Mouse (Mus musculus): ENCODE data around the gene Eri3. TPM values are rescaled to one million over a fixed set of nuclear protein-coding genes. Genes with fewer than 3 reads are reported as not detected.

Gene Eri3
- polyA plus RNA-seq, 1 experiment from 2014 or later, result 146 TPM

DNA sequence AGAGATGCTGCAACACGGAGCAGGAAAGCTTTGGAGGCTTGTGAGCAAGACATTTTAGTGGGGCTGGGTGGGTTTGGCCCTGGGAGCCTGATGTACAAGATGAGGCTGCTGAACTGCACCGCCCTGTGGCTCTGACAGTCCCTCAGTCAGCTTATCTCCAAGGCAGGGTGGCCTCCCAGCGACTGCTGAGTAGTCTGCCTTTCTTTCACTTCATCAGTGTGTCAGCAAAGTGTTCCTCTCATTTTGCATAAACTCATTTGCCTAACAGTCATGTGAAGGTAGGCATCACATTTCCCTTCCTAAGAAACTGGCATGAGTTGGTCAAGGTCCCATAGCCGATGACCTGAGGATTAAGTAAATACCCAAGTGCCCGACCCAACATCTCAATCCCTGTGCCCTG lies 102.6 kb downstream of the Eri3 start:
- Histone ChIP-seq H3K4me1 (replicated peaks; ENCODE audit: control insufficient read depth, insufficient read depth, low read length) (peaks cover 49% of the 10 kb centered on the region), H3K27ac (ENCODE audit: low read depth, low read length) (no peak overlapping the region), H3K4me2 (ENCODE audit: low read depth, low read length, severe bottlenecking) (no peak overlapping the region), H3K9me3 (ENCODE audit: control insufficient read depth, low read length) (no peaks in the 10 kb centered on the region), H3K36me3 (ENCODE audit: control insufficient read depth, insufficient read depth, low read length) (no peaks in the 10 kb centered on the region), H3K9ac (ENCODE audit: low read length) (no peak overlapping the region), H3K27me3 (ENCODE audit: control insufficient read depth, insufficient read depth, low read length) (no peaks in the 10 kb centered on the region), H3K4me3 (ENCODE audit: low read depth, low read length) (no peak overlapping the region)
- WGBS, result 52% methylated on average over 5 of the region's 5 CpGs
- ATAC-seq (replicated peaks; ENCODE audit: low FRiP score) (no peak), DNase-seq (ENCODE audit: low spot score) (no peak)

DNA sequence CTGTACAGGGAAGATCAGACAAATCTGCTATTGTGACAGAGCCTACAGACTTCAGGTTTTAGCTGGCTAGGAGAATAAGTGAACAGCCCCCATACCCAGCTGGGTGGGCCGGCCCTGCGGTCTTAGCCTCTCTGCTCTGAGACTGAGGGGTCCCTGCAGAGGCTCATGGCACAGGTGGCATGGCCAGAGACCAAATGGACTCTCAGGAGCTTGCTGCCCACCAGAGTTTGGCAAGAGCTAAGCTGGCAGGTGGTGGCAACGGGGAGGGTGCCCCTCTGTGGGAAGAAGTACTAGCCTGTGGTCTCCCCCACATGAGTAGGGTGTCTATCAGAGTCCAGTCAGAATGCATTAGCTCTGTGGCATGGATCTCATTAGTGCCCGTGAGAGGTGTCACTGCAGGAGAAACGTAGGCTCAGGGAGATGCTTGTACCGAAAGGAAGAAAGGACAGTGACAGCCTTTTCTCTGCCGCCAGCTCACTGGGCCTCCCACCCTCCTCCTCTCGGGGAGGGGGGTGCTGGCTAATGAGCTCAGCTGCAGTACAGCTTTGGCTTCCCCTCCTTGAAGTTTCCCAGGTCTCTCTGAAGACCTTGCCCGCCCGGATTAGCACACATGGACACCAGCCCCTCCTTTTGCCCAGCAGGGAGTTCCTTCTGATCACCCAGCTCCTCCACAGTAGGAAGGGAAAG lies 104.0 kb downstream of the Eri3 start:
- ATAC-seq (replicated peaks; ENCODE audit: low FRiP score), result peak; percentile 33
- DNase-seq (ENCODE audit: low spot score), result peak; percentile 75
- Histone ChIP-seq H3K27ac (ENCODE audit: low read depth, low read length) (peak overlapping the region; percentile 66), H3K36me3 (ENCODE audit: control insufficient read depth, insufficient read depth, low read length) (no peaks in the 10 kb centered on the region), H3K27me3 (ENCODE audit: control insufficient read depth, insufficient read depth, low read length) (no peaks in the 10 kb centered on the region), H3K4me2 (ENCODE audit: low read depth, low read length, severe bottlenecking) (0 out of 2 replicates have a peak overlapping the region, but pooled peaks have one; percentile 24), H3K9me3 (ENCODE audit: control insufficient read depth, low read length) (no peaks in the 10 kb centered on the region), H3K9ac (ENCODE audit: low read length) (no peak overlapping the region; the same call in 1 of the 2 replicates), H3K4me1 (replicated peaks; ENCODE audit: control insufficient read depth, insufficient read depth, low read length) (peaks cover 43% of the 10 kb centered on the region), H3K4me3 (ENCODE audit: low read depth, low read length) (no peak overlapping the region)
- WGBS, result 10% methylated on average over 10 of the region's 10 CpGs

DNA sequence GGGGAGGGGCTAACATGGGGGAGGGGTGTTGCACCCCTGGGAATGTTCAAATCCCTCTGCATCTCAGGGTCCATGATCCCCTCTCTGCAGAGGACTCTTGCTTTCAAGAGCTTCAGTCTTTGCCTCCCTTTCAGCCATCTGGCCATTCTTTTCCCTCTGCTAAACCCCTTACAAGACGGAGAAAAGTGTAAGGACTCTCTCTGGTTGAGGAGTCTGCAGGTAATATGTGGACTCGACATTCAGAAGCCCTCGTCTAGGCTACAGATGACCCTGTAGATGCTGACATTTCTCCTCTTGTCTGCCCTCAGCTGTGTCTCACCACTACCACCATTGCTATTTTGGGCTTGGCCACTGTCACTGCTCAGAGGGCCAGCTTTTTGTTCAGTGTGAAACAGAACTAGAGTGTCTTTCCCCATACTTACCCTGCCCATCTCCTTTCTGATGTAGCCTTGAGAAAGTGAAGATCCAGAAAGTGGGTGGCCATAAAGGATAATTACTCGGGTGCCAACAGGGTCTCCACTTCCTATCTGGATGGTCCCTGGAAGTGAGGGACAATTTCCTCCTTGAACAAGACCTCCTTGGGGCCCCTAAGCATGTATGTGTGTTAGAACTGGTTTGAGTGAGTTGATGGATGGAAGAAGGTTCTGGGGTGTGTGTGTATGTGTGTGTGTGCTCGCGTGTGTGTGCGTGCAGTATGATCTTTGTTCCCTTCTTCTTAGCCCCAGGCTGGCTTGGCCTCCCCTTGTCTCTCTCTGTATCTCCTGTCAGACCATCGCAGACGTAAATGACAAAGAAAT lies 104.7 kb downstream of the Eri3 start:
- no peak overlapping the region for H3K4me3 ChIP-seq (ENCODE audit: low read depth, low read length)
- no peaks in the 10 kb centered on the region for H3K36me3 ChIP-seq (ENCODE audit: control insufficient read depth, insufficient read depth, low read length)
- H3K4me1 ChIP-seq (replicated peaks; ENCODE audit: control insufficient read depth, insufficient read depth, low read length), result peaks cover 39% of the 10 kb centered on the region
- no peak overlapping the region for H3K9ac ChIP-seq (ENCODE audit: low read length)
- 0 out of 2 replicates have a peak overlapping the region, but pooled peaks have one; percentile 24 for H3K4me2 ChIP-seq (ENCODE audit: low read depth, low read length, severe bottlenecking)
- peak; percentile 51 for DNase-seq (ENCODE audit: low spot score)
- WGBS, result 40% methylated on average over 9 of the region's 9 CpGs
- H3K27ac ChIP-seq (ENCODE audit: low read depth, low read length), result peak overlapping the region; percentile 66
- no peak for ATAC-seq (replicated peaks; ENCODE audit: low FRiP score)
- H3K27me3 ChIP-seq (ENCODE audit: control insufficient read depth, insufficient read depth, low read length), result no peaks in the 10 kb centered on the region
- H3K9me3 ChIP-seq (ENCODE audit: control insufficient read depth, low read length), result no peaks in the 10 kb centered on the region

GRCm38 (mm10) chr4:117655500-117655863 lies 105.3 kb downstream of the Eri3 start:
- no peak overlapping the region for H3K4me3 ChIP-seq (ENCODE audit: low read depth, low read length)
- ATAC-seq (replicated peaks; ENCODE audit: low FRiP score), result no peak
- H3K9me3 ChIP-seq (ENCODE audit: control insufficient read depth, low read length), result no peaks in the 10 kb centered on the region
- H3K27ac ChIP-seq (ENCODE audit: low read depth, low read length), result peak overlapping the region; percentile 66; the same call in 1 of the 2 replicates
- no peak overlapping the region for H3K9ac ChIP-seq (ENCODE audit: low read length)
- H3K4me2 ChIP-seq (ENCODE audit: low read depth, low read length, severe bottlenecking), result no peak overlapping the region
- 24% methylated on average over 5 of the region's 5 CpGs for WGBS
- no peaks in the 10 kb centered on the region for H3K36me3 ChIP-seq (ENCODE audit: control insufficient read depth, insufficient read depth, low read length)
- no peaks in the 10 kb centered on the region for H3K27me3 ChIP-seq (ENCODE audit: control insufficient read depth, insufficient read depth, low read length)
- no peak for DNase-seq (ENCODE audit: low spot score)
- peaks cover 38% of the 10 kb centered on the region for H3K4me1 ChIP-seq (replicated peaks; ENCODE audit: control insufficient read depth, insufficient read depth, low read length)

- Histone ChIP-seq H3K9ac (ENCODE audit: low read length) (no peak overlapping the region), H3K9me3 (ENCODE audit: control insufficient read depth, low read length) (no peaks in the 10 kb centered on the region), H3K4me3 (ENCODE audit: low read depth, low read length) (no peak overlapping the region), H3K27ac (ENCODE audit: low read depth, low read length) (peak overlapping the region; percentile 54), H3K36me3 (ENCODE audit: control insufficient read depth, insufficient read depth, low read length) (no peaks in the 10 kb centered on the region), H3K4me2 (ENCODE audit: low read depth, low read length, severe bottlenecking) (no peak overlapping the region), H3K27me3 (ENCODE audit: control insufficient read depth, insufficient read depth, low read length) (no peaks in the 10 kb centered on the region), H3K4me1 (replicated peaks; ENCODE audit: control insufficient read depth, insufficient read depth, low read length) (peaks cover 30% of the 10 kb centered on the region)
- ATAC-seq (replicated peaks; ENCODE audit: low FRiP score), result 0 out of 2 replicates have a peak, but pooled peaks have one; percentile 20
- WGBS, result 10% methylated on average over 6 of the region's 6 CpGs
- DNase-seq (ENCODE audit: low spot score), result peak; percentile 75
Measured at GRCm38 (mm10) chr4:117656961-117657360, 106.8 kb downstream of the Eri3 start.

- no peaks in the 10 kb centered on the region for H3K9me3 ChIP-seq (ENCODE audit: control insufficient read depth, low read length)
- H3K27me3 ChIP-seq (ENCODE audit: control insufficient read depth, insufficient read depth, low read length), result no peaks in the 10 kb centered on the region
- peaks cover 29% of the 10 kb centered on the region for H3K4me1 ChIP-seq (replicated peaks; ENCODE audit: control insufficient read depth, insufficient read depth, low read length)
- no peak overlapping the region for H3K4me3 ChIP-seq (ENCODE audit: low read depth, low read length)
- H3K9ac ChIP-seq (ENCODE audit: low read length), result no peak overlapping the region
- ATAC-seq (replicated peaks; ENCODE audit: low FRiP score), result 0 out of 2 replicates have a peak, but pooled peaks have one; percentile 10
- whole genome bisulfite sequencing, result 53% methylated on average over 4 of the region's 4 CpGs
- no peak for DNase-seq (ENCODE audit: low spot score)
- H3K36me3 ChIP-seq (ENCODE audit: control insufficient read depth, insufficient read depth, low read length), result no peaks in the 10 kb centered on the region
- no peak overlapping the region for H3K4me2 ChIP-seq (ENCODE audit: low read depth, low read length, severe bottlenecking)
- peak overlapping the region; percentile 54 for H3K27ac ChIP-seq (ENCODE audit: low read depth, low read length)
Measured at GRCm38 (mm10) chr4:117657646-117658045, 107.5 kb downstream of the Eri3 start.

GRCm38 (mm10) chr4:117658582-117659444 lies 108.6 kb downstream of the Eri3 start:
- Histone ChIP-seq H3K36me3 (ENCODE audit: control insufficient read depth, insufficient read depth, low read length) (no peaks in the 10 kb centered on the region), H3K4me3 (ENCODE audit: low read depth, low read length) (no peak overlapping the region), H3K27me3 (ENCODE audit: control insufficient read depth, insufficient read depth, low read length) (no peaks in the 10 kb centered on the region), H3K9me3 (ENCODE audit: control insufficient read depth, low read length) (no peaks in the 10 kb centered on the region), H3K4me1 (replicated peaks; ENCODE audit: control insufficient read depth, insufficient read depth, low read length) (peaks cover 27% of the 10 kb centered on the region), H3K4me2 (ENCODE audit: low read depth, low read length, severe bottlenecking) (no peak overlapping the region), H3K27ac (ENCODE audit: low read depth, low read length) (no peak overlapping the region), H3K9ac (ENCODE audit: low read length) (no peak overlapping the region)
- ATAC-seq (replicated peaks; ENCODE audit: low FRiP score), result 0 out of 2 replicates have a peak, but pooled peaks have one; percentile 5
- DNase-seq (ENCODE audit: low spot score), result peak; percentile 69
- 66% methylated on average over 14 of the region's 14 CpGs for WGBS

GRCm38 (mm10) chr4:117660001-117660400 lies 109.8 kb downstream of the Eri3 start:
- no peak for DNase-seq (ENCODE audit: low spot score)
- Histone ChIP-seq H3K4me1 (replicated peaks; ENCODE audit: control insufficient read depth, insufficient read depth, low read length) (peaks cover 15% of the 10 kb centered on the region), H3K27me3 (ENCODE audit: control insufficient read depth, insufficient read depth, low read length) (no peaks in the 10 kb centered on the region), H3K4me3 (ENCODE audit: low read depth, low read length) (no peak overlapping the region), H3K9ac (ENCODE audit: low read length) (no peak overlapping the region), H3K9me3 (ENCODE audit: control insufficient read depth, low read length) (no peaks in the 10 kb centered on the region), H3K36me3 (ENCODE audit: control insufficient read depth, insufficient read depth, low read length) (no peaks in the 10 kb centered on the region), H3K27ac (ENCODE audit: low read depth, low read length) (no peak overlapping the region), H3K4me2 (ENCODE audit: low read depth, low read length, severe bottlenecking) (no peak overlapping the region)
- WGBS, result 92% methylated on average over 5 of the region's 5 CpGs
- ATAC-seq (replicated peaks; ENCODE audit: low FRiP score), result no peak

Measured in forebrain, embryonic 11.5 days (tissue).